ENCODE assay signal across 9 mouse cellular contexts in the genomic region with DNA sequence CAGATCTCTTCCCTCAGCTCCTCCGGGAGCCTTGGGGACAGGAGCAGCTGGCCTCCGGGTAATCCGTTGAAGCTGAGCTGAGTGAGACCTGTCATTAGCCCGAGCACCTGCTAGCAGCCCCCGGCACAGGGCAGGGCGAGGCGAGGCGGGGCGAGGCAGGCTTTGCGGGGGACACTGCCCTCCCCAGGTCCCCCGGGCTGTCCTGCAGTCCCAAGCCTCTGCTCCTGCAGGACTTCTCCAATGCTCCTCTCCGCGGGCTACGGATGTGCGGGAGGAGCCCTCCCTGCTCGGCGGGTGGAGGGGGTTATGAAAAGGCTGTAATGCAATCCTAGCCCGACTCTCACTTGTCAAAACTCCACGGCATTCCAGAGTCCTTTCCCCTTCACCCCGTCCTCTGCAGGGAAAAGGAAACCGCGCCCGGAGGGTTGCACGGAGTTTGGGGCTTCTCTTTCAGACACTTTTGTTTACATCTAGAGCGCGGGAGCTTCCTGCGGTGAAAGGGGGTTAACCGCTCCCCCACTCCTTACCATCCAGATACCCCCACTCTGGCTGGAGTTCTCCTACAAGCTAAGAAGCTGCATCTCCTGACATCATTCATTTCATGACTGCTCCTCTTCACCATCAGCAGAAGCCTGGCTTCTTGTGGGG.
DNase-seq lines count a peak whose midpoint lies in the region; ATAC-seq and TF ChIP-seq lines count a peak whose summit lies in the region.
"Had no signal": no experiment of that assay in that cellular context is flagged by ENCODE, and none has a peak within 500 bp of the region (broad histone marks: within the 10 kb centered on the region; RNA-seq: fewer than 3 reads in every experiment).

No protein-coding gene starts in this region.

- H3K4me1 ChIP-seq in heart, embryonic 13.5 days: peaks cover 69% of the 10 kb centered on the region
- H3K4me1 ChIP-seq in kidney, postnatal 0 days (replicated peaks; ENCODE audit: insufficient read depth, low read length): peaks cover 34% of the 10 kb centered on the region
- peaks cover 31% of the 10 kb centered on the region for H3K4me1 ChIP-seq in stomach, embryonic 16.5 days (ENCODE audit: control insufficient read depth, insufficient read depth, low read length)

- WGBS in heart, embryonic 13.5 days: 0% methylated on average over 28 of the region's 28 CpGs
- 0% methylated on average over 28 of the region's 28 CpGs for WGBS in kidney, postnatal 0 days
- WGBS in stomach, embryonic 16.5 days: under 1% methylated on average over 28 of the region's 28 CpGs

- peak overlapping the region; percentile 59 for H3K4me3 ChIP-seq in layer of hippocampus, adult 2 months
- H3K4me3 ChIP-seq in heart, embryonic 13.5 days: peak overlapping the region; percentile 63
- H3K4me3 ChIP-seq in kidney, postnatal 0 days (replicated peaks; ENCODE audit: low read depth, low read length): peak overlapping the region; percentile 46
- H3K4me3 ChIP-seq in stomach, embryonic 16.5 days (replicated peaks; ENCODE audit: low read length): peak overlapping the region; percentile 53

- ATAC-seq in heart, embryonic 13.5 days (ENCODE audit: extremely low read depth, insufficient number of reproducible peaks, low FRiP score, low TSS enrichment): no peak
- peak; percentile 57; the same call in 1 of the 2 replicates for ATAC-seq in kidney, postnatal 0 days (replicated peaks; ENCODE audit: low FRiP score, low read depth)
- peak; percentile 56 for ATAC-seq in stomach, embryonic 16.5 days (ENCODE audit: insufficient read depth, low FRiP score)

- H3K27me3 ChIP-seq in heart, embryonic 13.5 days (replicated peaks): no peaks in the 10 kb centered on the region
- no peaks in the 10 kb centered on the region for H3K27me3 ChIP-seq in kidney, postnatal 0 days (ENCODE audit: insufficient read depth, low read length)
- H3K27me3 ChIP-seq in stomach, embryonic 16.5 days (ENCODE audit: control insufficient read depth, insufficient read depth, low read length): no peaks in the 10 kb centered on the region

- no peaks in the 10 kb centered on the region for H3K9me3 ChIP-seq in heart, embryonic 13.5 days
- H3K9me3 ChIP-seq in kidney, postnatal 0 days (replicated peaks; ENCODE audit: low read length): no peaks in the 10 kb centered on the region
- no peaks in the 10 kb centered on the region for H3K9me3 ChIP-seq in stomach, embryonic 16.5 days (replicated peaks; ENCODE audit: control insufficient read depth, low read length)
- H3K9me3 ChIP-seq: G1E had no signal

- H3K4me2 ChIP-seq in heart, embryonic 13.5 days: peak overlapping the region; percentile 93
- peak overlapping the region; percentile 79 for H3K4me2 ChIP-seq in kidney, postnatal 0 days (ENCODE audit: low read length)
- H3K4me2 ChIP-seq in stomach, embryonic 16.5 days (ENCODE audit: low read depth, low read length): peak overlapping the region; percentile 70

- peak overlapping the region; percentile 77 for H3K9ac ChIP-seq in heart, embryonic 13.5 days
- H3K9ac ChIP-seq in kidney, postnatal 0 days (ENCODE audit: low read depth, low read length): peak overlapping the region; percentile 50
- peak overlapping the region; percentile 67 for H3K9ac ChIP-seq in stomach, embryonic 16.5 days (ENCODE audit: low read length)

- no peak for TF ChIP-seq CTCF in layer of hippocampus, adult 2 months (conservative IDR thresholded peaks at IDR 0.05)
- no peak for TF ChIP-seq CTCF in kidney, postnatal 0 days (IDR thresholded peaks at IDR 0.05; ENCODE audit: low read depth)

- no peak for DNase-seq in layer of hippocampus, adult 2 months (ENCODE audit: low spot score in 2 of 2)
- DNase-seq in layer of hippocampus, adult 11-12 months (ENCODE audit: low spot score): no peak
- DNase-seq in embryo, embryonic 11.5 days (ENCODE audit: low read depth, low spot score): peak; percentile 20
- DNase-seq in kidney, postnatal 0 days (ENCODE audit: low spot score): peak; percentile 86
- DNase-seq in lung, postnatal 36 days: peak; percentile 44
- no peak for DNase-seq in layer of hippocampus, adult 9-11 months

- peak overlapping the region; percentile 68 for H3K27ac ChIP-seq in layer of hippocampus, adult 2 months
- H3K27ac ChIP-seq in heart, embryonic 13.5 days (replicated peaks): peak overlapping the region; percentile 65
- peak overlapping the region; percentile 68 for H3K27ac ChIP-seq in kidney, postnatal 0 days
- H3K27ac ChIP-seq in stomach, embryonic 16.5 days (ENCODE audit: low read length): peak overlapping the region; percentile 87

- H3K36me3 ChIP-seq in heart, embryonic 13.5 days: no peaks in the 10 kb centered on the region
- H3K36me3 ChIP-seq in kidney, postnatal 0 days (ENCODE audit: insufficient read depth, low read length): no peaks in the 10 kb centered on the region
- H3K36me3 ChIP-seq in stomach, embryonic 16.5 days (ENCODE audit: control insufficient read depth, insufficient read depth, low read length): no peaks in the 10 kb centered on the region
- H3K36me3 ChIP-seq: G1E had no signal

Comparison
In these comparisons a context has a peak if more than half of its experiments do, and no peak if none do; other contexts are left out.
1. DNase-seq: peak in embryo, embryonic 11.5 days (single experiment), kidney, postnatal 0 days (single experiment) and lung, postnatal 36 days (single experiment); none in layer of hippocampus, adult 2 months (0 of 2), layer of hippocampus, adult 11-12 months (single experiment) and layer of hippocampus, adult 9-11 months (single experiment).
2. Peak in every context shown above with its lines, with median percentiles within 50 percentile points of each other: H3K27ac ChIP-seq, H3K4me3 ChIP-seq, H3K4me2 ChIP-seq and H3K9ac ChIP-seq.